In the genomic region with DNA sequence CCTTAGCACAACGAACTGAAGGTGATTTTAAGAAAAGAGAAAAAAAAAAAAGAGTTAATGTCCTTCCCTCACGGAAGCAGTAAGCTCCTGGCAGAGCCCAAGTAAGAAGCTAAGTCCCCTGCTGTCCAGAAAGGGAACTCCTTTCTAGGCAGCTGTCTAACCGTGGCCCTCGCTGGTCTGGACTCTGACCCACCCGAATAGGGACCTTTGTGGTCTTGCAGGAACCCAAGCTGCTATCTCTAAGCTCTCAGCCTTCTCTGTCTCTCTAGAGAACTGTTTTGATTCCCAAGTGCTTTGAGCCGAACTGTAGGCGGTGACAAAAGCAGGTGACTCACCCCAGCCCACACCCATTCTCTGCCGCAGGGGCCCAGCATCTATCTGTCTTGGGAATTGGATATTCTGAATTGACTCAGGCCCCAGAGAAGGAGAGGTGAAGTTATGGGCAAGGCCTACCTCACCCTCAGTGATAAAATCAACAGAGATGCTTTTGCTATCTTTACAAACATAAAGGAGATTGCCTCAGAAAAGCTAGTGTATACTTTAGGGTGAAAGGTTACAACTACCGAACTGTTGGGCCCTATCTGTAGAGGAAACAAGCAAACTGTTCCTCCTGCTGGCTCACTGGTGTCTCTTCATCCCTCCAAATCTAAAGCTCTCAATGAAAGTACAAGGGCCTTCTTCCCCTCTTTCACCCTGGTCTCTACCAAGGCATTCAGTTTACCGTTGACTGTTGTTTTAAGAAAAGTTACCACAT, we compare ENCODE assay signal across 10 mouse cellular contexts. TPM values are rescaled to one million over a fixed set of nuclear protein-coding genes. Genes with fewer than 3 reads are reported as not detected.
DNase-seq lines count a peak whose midpoint lies in the region; ATAC-seq and TF ChIP-seq lines count a peak whose summit lies in the region.
"Had no signal": no experiment of that assay in that cellular context is flagged by ENCODE, and none has a peak within 500 bp of the region (broad histone marks: within the 10 kb centered on the region; RNA-seq: fewer than 3 reads in every experiment).

No protein-coding gene starts in this region.

- TF ChIP-seq POLR2A in spleen, adult 2 months (IDR thresholded peaks at IDR 0.05; ENCODE audit: low read depth, low read length) = no peak

- H3K4me2 ChIP-seq in stomach, embryonic 15.5 days = no peak overlapping the region
- H3K4me2 ChIP-seq in forebrain, embryonic 14.5 days (ENCODE audit: low read length) = no peak overlapping the region
- H3K4me2 ChIP-seq in forebrain, embryonic 11.5 days (ENCODE audit: low read depth, low read length, severe bottlenecking) = no peak overlapping the region

- H3K4me3 ChIP-seq in spleen, adult 2 months (ENCODE audit: extremely low read depth, insufficient read depth, insufficient read length) = no peak overlapping the region
- no peak overlapping the region for H3K4me3 ChIP-seq in stomach, embryonic 15.5 days (replicated peaks)
- no peak overlapping the region for H3K4me3 ChIP-seq in forebrain, embryonic 14.5 days (ENCODE audit: low read depth, low read length)
- H3K4me3 ChIP-seq in forebrain, embryonic 11.5 days (ENCODE audit: low read depth, low read length) = no peak overlapping the region
- H3K4me3 ChIP-seq: erythroblast, embryonic 14.5 days had no signal

- no peaks in the 10 kb centered on the region for H3K27me3 ChIP-seq in spleen, adult 2 months (ENCODE audit: control insufficient read depth, insufficient read depth, low read length)
- H3K27me3 ChIP-seq in stomach, embryonic 15.5 days (replicated peaks) = no peaks in the 10 kb centered on the region
- no peaks in the 10 kb centered on the region for H3K27me3 ChIP-seq in forebrain, embryonic 14.5 days (replicated peaks; ENCODE audit: control insufficient read depth, insufficient read depth, low read length)
- no peaks in the 10 kb centered on the region for H3K27me3 ChIP-seq in forebrain, embryonic 11.5 days (ENCODE audit: control insufficient read depth, insufficient read depth, low read length)
- H3K27me3 ChIP-seq: Patski had no signal

- H3K27ac ChIP-seq in spleen, adult 2 months (ENCODE audit: insufficient read depth, low read length) = no peak overlapping the region
- no peak overlapping the region for H3K27ac ChIP-seq in stomach, embryonic 15.5 days
- no peak overlapping the region for H3K27ac ChIP-seq in forebrain, embryonic 14.5 days (ENCODE audit: low read depth, low read length)
- no peak overlapping the region for H3K27ac ChIP-seq in forebrain, embryonic 11.5 days (ENCODE audit: low read depth, low read length)

- ATAC-seq in stomach, embryonic 15.5 days (ENCODE audit: insufficient read depth, low FRiP score, low read depth) = peak; percentile 57
- no peak for ATAC-seq in forebrain, embryonic 14.5 days
- no peak for ATAC-seq in forebrain, embryonic 11.5 days (replicated peaks; ENCODE audit: low FRiP score)
- ATAC-seq: Patski had no signal

- DNase-seq in heart, adult 11 months = peak; percentile 82
- no peak for DNase-seq in heart, adult 9 months (ENCODE audit: low spot score in 2 of 2)
- no peak for DNase-seq in spleen, adult 2 months (ENCODE audit: low read depth in 1 of 2, low spot score in 2 of 2)
- DNase-seq in spleen, postnatal 14 days (ENCODE audit: low spot score in 2 of 2) = no peak
- peak; percentile 51 for DNase-seq in gonadal fat pad, adult 2 months (ENCODE audit: low read depth)
- DNase-seq in forebrain, embryonic 14.5 days (ENCODE audit: low spot score) = no peak
- no peak for DNase-seq in forebrain, embryonic 11.5 days (ENCODE audit: low spot score)

- H3K36me3 ChIP-seq in spleen, adult 2 months (ENCODE audit: control insufficient read depth, insufficient read depth, low read length) = no peaks in the 10 kb centered on the region
- no peaks in the 10 kb centered on the region for H3K36me3 ChIP-seq in stomach, embryonic 15.5 days
- H3K36me3 ChIP-seq in forebrain, embryonic 14.5 days (ENCODE audit: control insufficient read depth, insufficient read depth, low read length) = no peaks in the 10 kb centered on the region
- no peaks in the 10 kb centered on the region for H3K36me3 ChIP-seq in forebrain, embryonic 11.5 days (ENCODE audit: control insufficient read depth, insufficient read depth, low read length)

- WGBS in spleen, adult 2 months = 31% methylated on average over 10 of the region's 10 CpGs
- WGBS in stomach, embryonic 15.5 days = 52% methylated on average over 10 of the region's 10 CpGs
- WGBS in forebrain, embryonic 14.5 days = 69% methylated on average over 10 of the region's 10 CpGs
- 67% methylated on average over 10 of the region's 10 CpGs for WGBS in forebrain, embryonic 11.5 days

- H3K4me1 ChIP-seq in spleen, adult 2 months (ENCODE audit: control insufficient read depth, insufficient read depth, insufficient read length) = peaks cover 2% of the 10 kb centered on the region
- 0 out of 2 replicates have a peak, but pooled peaks cover 3% of the 10 kb centered on the region for H3K4me1 ChIP-seq in stomach, embryonic 15.5 days
- peaks cover 3% of the 10 kb centered on the region; the same call in 1 of the 2 replicates for H3K4me1 ChIP-seq in forebrain, embryonic 14.5 days (ENCODE audit: control insufficient read depth, insufficient read depth, low read length)
- no peaks in the 10 kb centered on the region for H3K4me1 ChIP-seq in forebrain, embryonic 11.5 days (replicated peaks; ENCODE audit: control insufficient read depth, insufficient read depth, low read length)

- no peak overlapping the region for H3K9ac ChIP-seq in stomach, embryonic 15.5 days
- no peak overlapping the region for H3K9ac ChIP-seq in forebrain, embryonic 14.5 days (ENCODE audit: low read length)
- no peak overlapping the region for H3K9ac ChIP-seq in forebrain, embryonic 11.5 days (ENCODE audit: low read length)

- H3K9me3 ChIP-seq in stomach, embryonic 15.5 days = no peaks in the 10 kb centered on the region
- no peaks in the 10 kb centered on the region for H3K9me3 ChIP-seq in forebrain, embryonic 14.5 days (replicated peaks; ENCODE audit: control insufficient read depth, low read length)
- H3K9me3 ChIP-seq in forebrain, embryonic 11.5 days (ENCODE audit: control insufficient read depth, low read length) = no peaks in the 10 kb centered on the region

- peak; percentile 10; the same call in 1 of the 2 replicates for TF ChIP-seq CTCF in spleen, adult 2 months (IDR thresholded peaks at IDR 0.05; ENCODE audit: extremely low read depth, insufficient read depth, insufficient read length, insufficient replicate concordance)

RNA-seq across cellular contexts. Expression of a gene that starts 49.5 kb away (rescaled TPM):
- polyA plus RNA-seq in spleen, adult 2 months (2012; rRNA removed) = 3.3 and 3.5 TPM in 2 replicates
- polyA plus RNA-seq in gonadal fat pad, adult 2 months (2012; rRNA removed) = 10.2 and 10.3 TPM in 2 replicates
- 1.6 and 1.7 TPM in 2 replicates for polyA plus RNA-seq in stomach, embryonic 15.5 days (2015; fragmentation: Nextera tagmentation; extraction: Ambion mirVana)
- 1.8 and 2.4 TPM in 2 replicates for polyA plus RNA-seq in forebrain, embryonic 14.5 days (2014; fragmentation: Nextera tagmentation; extraction: Ambion mirVana)
- 0.84 and 0.96 TPM in 2 replicates for polyA plus RNA-seq in forebrain, embryonic 11.5 days (2014; fragmentation: Nextera tagmentation; extraction: Ambion mirVana)
- polyA plus RNA-seq: erythroblast, embryonic 14.5 days had no signal

Comparison
In these comparisons a context has a peak if more than half of its experiments do, and no peak if none do; other contexts are left out.
1. DNase-seq: peak in heart, adult 11 months (single experiment) and gonadal fat pad, adult 2 months (single experiment); none in heart, adult 9 months (0 of 2), spleen, adult 2 months (0 of 2), spleen, postnatal 14 days (0 of 2), forebrain, embryonic 14.5 days (single experiment) and forebrain, embryonic 11.5 days (single experiment).